Mouse (Mus musculus): ENCODE data around the gene Apba2.

Gene Apba2

DNA sequence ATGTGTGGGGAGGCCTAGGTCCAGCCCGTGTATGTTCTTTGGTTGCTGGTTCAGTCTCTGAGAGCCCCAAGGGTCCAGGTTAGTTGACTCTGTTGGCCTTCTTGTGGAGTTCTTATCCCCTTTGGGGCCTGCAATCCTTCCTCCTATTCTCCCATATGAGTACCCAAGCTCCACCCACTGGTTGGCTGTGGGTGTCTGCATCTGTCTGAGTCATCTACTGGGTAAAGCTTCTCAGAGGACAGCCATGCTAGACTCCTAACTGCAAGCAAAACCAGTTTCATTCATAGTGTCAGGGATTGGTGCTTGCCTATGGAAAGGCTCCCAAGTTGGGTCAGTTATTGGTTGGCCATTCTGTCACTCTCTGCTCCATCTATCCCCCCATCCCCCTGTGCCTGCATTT, 29.8 kb downstream of the Apba2 start:
- DNase-seq (ENCODE audit: low read depth), result no peak

GRCm38 (mm10) chr7:64533374-64533773, 31.9 kb downstream of the Apba2 start:
- DNase-seq (ENCODE audit: low read depth), result no peak

DNA sequence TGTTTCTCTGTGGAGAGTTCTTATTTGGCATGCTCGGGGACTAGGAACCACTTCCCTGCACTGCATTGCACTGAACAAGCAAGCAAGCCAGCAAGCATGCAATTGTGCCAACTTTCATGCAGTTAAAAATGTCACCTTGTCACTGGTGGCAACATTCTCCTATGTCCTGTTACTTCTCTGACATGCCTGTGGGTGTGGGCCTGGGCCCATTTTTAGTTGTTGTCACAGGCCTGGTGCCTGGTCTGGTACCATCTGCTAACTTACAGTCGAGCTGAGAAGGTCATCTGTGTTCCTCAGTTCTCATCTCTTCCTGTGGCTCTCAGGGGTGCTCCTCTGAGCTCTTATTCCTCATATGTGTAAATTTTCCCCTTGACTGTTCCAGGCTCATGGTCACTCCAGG, 33.8 kb downstream of the Apba2 start:
- no peak for DNase-seq (ENCODE audit: low read depth)

DNA sequence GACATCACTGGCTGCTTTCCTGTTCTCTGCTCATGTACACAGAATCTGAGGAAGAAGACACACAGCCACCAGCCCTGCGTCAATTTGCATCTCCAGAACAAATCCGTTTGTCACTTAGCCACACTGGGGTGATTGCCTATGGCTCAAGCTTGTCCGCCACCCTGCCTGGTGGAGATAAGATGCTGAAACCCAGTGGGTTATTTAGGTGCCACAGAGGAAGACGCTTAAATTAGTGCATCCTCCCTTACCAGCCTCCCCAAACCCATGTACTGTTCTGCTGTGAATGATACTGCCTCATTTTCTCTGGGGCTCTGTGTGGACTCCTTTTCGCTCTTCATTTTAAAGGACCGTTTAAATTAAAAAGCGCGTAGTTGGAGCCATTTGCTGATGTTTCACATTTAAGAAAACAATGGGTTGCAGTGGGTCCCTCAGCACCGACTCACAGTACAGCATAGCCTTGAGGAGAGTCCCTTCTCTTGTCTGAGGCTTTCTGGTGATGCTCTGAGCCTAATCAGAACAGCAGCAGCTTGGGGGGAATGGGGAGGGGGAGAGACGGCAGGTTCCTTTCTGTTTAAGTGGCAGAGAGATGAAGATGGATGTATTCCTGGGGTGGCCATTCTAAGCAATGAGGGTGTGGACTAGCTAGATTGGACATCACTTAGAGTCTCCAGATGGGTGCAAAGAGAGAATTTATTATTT, 38.1 kb downstream of the Apba2 start:
- no peak for DNase-seq (ENCODE audit: low read depth)

DNA sequence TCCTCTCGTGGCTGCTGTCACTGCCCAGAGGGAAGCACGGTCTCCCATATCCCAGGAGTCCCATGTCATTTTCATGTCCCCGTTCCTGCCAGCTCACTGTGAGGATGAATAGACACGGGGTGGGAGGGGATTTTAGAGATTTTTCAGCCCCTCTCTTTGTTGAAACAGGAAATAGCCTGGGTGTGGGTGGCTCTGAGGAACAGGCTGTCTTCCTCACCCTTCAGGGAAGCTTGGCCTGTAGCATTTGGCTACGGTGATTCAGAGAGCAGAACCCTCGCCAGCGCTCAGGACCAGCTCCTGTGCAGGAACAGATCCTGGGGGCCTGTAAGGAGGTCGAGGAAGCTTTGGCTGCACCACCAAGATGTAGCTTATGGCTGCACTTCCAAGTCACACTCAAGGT, 45.3 kb downstream of the Apba2 start:
- no peak for DNase-seq (ENCODE audit: low read depth)

DNA sequence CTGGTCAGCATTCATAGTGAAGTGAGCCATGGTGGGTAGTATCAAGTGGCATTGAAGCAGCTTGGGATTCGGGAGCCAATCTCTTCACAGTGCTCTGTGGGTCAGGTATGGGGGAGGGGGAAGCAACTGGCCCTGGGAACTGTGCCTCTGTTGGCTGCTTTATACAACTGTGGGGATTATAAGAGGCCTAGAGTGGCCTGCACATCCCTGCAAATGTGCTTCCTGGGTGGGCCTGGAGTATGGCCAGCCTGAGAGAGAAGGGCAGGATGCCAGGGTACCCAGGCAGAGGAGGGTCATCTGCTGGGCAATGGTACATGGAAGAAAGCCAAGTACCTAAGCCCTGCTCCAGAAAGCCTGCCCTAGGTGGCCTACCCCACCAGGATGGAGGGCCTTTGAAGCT, 49.4 kb downstream of the Apba2 start:
- no peak for DNase-seq (ENCODE audit: low read depth)

- no peak for DNase-seq (ENCODE audit: low read depth)
These were observed 51.2 kb downstream of the Apba2 start for GRCm38 (mm10) chr7:64552523-64553190.

DNA sequence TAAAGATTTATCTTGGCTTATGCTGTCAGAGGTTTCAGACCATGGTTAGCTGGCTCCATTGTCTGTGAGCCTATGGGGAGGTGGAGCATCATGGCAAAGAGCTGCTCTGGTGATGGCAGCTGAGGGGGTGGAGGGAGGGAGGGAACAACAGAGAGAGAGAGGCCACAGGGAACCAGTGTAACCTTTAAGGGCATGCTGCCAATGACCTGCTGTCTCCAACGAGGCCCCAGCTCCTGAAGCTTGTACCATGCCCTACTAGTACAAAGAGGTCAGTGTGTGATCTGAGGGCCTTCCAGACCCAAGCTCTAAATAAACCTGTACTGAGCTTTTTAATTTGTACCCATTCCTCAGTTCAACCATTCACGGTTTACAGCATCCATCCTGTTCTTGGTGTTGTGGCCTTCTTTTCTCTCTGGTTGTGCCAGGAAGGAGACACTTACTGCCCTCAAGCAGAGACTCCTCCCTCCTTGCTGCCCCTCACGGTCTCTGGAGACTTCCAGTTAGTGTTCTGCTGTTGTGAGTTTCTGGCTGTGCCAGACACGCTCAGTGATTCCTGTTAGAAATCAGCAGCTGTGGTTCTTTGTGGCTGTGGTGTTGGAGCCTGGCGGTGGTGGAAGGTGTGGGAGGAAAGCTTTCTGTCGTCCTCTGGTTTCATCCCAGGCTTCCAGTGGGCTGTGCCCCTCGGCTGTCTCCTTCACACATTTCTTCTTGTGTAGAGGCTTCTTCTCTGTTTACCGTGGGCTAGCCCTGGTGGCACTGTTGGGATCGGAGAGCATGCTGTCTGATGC, 60.4 kb downstream of the Apba2 start:
- DNase-seq (ENCODE audit: low read depth), result no peak

GRCm38 (mm10) chr7:64564891-64565571, 63.5 kb downstream of the Apba2 start:
- DNase-seq (ENCODE audit: low read depth), result no peak

DNA sequence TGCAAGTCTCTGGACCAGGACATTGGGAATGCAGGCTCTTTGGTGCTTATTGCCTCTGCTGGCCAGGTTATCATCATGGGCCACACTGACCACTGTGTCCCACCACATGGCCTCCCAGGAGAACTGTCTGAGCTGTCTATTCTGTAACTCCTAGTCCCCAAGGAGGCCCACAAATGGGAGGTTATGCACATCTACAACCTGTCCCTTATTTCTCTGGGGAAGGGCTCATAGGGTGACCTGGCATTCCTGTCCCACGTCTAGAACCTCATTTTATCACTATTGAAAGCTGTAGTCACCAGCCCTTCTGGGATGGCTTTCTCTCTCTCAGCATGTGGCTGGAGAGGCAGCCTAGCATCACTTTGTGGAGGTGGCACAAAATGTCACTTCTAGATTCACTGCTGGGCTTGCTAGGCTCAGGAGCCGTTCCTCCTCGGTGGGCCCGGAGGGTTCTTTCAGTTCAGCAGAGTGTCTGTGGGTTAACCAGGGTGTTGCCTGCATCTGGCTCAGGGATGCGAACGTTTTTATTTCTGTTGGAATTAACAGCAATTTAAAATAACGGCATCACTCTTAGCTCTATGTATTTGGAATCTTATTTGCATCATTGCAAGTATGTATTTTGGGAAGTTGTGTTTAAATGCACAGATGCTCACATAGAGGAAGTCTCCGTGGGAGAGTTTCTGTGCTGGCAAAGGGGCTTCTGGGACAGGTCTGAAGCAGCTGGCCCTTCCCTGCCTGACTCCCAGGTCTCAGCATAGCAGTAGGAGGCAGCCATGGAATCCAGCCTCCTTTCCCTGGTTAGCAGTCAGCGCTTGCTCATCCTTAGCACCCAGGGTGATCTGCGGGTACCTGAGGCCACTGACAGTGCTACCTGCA, 65.1 kb downstream of the Apba2 start:
- DNase-seq (ENCODE audit: low read depth), result no peak

DNA sequence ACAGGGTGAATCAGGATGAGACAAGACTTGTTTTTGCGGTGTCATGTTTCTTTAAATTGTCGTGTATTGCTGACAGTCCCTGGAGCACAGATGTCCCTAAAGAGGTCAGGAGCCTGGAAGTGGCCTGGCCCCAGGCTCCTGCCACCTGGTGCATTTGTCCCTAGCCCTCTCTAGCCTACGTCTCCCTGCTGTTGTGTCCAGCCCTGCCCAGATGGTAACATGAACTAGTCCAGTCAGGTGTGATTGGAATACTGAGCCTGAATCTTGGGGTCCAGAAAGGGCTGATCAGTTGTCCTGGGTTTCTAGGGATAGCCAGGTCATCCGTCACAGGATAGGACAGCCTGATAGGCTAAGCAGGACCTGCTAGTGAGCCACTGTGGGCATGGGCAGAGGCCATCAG, 67.2 kb downstream of the Apba2 start:
- no peak for DNase-seq (ENCODE audit: low read depth)

DNA sequence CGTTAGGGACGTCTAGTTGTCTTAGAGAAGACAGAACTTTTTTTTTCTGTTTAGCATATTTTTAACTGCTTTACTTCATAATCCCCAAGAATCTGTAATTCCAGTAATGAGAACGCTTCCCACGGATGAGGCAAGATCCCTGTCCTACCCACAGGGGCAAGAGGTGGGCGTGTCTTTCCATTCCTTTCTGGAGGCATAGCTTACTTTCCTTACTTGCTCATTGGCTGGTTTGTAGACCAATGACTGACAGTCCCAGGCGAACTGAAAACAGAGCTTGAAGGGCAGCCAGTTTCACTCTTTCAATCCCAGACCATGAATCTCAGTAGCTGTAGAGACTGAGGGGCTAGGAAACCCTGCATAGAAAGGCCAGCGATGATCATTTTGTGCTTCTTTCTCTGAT, 68.2 kb downstream of the Apba2 start:
- DNase-seq (ENCODE audit: low read depth), result no peak

DNA sequence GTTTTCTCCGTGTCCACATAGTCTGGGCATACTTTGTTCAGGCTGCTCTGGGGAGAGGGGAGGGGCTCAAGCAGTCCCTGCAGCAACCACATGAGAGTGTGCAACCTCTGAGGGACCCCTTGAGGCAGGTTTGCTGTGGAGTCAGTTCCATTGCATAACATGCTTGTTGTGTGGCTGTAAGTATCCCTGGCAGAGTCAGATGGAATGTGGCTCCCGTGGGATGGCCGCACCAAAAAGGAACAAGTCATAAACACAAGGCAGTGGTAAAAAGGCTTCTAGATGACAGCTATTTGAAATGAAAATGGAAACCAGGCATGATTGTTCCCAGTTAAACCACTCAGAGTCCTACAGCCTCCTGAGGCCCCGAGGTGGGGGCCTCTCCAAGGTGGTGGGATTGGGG, 69.4 kb downstream of the Apba2 start:
- DNase-seq (ENCODE audit: low read depth), result no peak

- DNase-seq (ENCODE audit: low read depth), result no peak
These were observed 72.6 kb downstream of the Apba2 start for GRCm38 (mm10) chr7:64574144-64574543.

- DNase-seq (ENCODE audit: low read depth), result no peak
These were observed 75.0 kb downstream of the Apba2 start for GRCm38 (mm10) chr7:64576519-64576951.

DNA sequence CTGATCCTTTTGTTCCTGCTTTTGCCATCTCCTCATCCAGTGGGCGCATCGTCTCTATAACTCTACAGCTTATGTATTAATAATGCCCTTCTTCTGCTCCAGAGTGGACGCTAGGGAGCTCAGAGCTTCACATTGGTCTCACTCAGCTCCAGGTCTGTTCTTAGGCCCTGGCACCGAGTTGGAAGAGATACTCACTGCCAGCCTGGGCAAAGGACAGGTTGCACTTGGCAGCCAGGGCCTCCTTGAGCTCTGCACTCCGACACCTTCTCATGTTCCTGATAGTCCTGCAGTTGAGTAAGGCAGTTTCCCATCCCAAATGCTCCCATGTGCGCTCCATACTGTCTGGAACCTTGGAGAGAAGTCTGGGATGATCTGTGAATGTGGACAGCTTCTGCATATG, 76.7 kb downstream of the Apba2 start:
- DNase-seq (ENCODE audit: low read depth), result no peak

GRCm38 (mm10) chr7:64579887-64580286, 78.4 kb downstream of the Apba2 start:
- no peak for DNase-seq (ENCODE audit: low read depth)

DNA sequence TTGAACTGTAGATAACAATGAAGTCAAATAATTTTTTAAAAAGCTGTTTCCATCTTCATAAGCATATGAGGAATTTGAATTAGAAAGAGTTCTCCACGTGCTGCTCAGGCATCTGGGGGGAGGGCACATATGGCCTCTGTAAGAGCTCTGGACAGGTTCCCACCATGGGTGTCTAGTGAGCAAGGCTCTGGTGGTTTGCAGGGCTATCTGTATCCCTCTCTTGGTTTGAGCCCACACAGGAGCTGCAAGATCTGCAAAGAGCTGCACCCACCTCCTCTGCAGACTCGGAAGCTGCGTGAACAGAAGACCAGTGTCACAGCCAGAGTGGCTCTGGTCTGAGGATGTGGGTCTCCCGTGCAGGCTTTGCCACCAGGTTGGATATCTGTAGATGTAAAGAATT, 78.8 kb downstream of the Apba2 start:
- no peak for DNase-seq (ENCODE audit: low read depth)

DNA sequence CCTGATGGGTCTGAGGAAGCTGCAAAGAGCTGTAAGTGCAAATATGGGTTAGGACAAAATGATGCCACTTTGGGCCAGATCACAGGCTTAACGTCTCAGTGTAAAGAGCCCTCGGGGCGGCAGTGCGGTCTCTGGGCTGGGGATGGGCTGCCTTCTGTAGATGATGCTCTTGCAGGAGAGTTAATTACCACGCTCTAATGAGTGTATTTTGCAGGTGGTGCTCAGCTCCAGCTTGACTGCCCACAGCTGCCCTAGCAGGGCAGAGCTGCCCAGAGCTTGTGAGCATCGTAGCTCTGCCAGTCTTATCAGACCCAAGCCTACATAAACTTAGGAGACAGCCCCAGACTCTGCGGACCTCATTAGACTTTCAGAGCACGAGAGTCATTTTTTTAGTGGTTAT, 80.9 kb downstream of the Apba2 start:
- DNase-seq (ENCODE audit: low read depth), result no peak

- no peak for DNase-seq (ENCODE audit: low read depth)
These were observed 82.2 kb downstream of the Apba2 start for GRCm38 (mm10) chr7:64583670-64584121.

DNA sequence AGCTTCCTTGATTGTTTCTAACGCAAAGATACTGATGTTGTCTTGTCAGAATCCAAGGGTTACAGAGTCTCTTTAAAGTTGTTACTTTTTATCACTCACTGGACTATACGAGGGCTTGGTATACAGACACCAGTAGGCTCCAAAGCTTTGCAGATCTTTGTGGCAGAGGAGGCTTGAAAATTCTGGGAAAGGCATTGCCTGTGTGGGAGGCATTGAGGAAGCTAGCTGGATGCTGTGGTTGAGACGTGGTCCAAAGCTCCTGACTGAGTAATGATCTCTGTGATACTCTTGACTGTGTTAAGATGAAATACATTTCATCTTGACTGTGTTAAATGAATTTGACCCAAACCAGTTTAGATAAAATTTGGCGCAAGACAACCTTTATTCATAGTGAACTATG, 84.6 kb downstream of the Apba2 start:
- no peak for DNase-seq (ENCODE audit: low read depth)

DNA sequence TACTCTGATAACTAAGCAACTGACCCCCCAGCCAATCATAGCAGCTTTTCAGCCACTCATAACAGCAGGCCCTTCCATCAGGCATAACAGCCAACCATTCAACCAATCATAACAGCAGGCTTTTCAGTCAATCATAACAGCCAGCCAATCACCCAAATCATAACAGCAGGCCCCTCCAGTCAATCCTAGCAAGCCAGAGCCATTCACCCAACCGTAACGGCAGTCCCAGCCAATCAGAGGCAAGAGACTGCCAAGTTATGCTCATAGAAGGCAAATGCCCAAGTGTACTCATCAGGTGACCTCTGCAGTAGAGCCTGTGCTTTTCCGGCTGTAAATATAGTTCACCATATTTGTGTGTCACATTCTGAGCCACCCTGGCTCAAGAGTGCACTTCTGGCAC, 85.1 kb downstream of the Apba2 start:
- no peak for DNase-seq (ENCODE audit: low read depth)
